In genomic region chr16:55321542-55322514, GRCm38 (mm10) we compare ENCODE assay signal across 10 mouse cellular contexts. TPM values are rescaled to one million over a fixed set of nuclear protein-coding genes. Genes with fewer than 3 reads are reported as not detected.
DNase-seq lines count a peak whose midpoint lies in the region; ATAC-seq and TF ChIP-seq lines count a peak whose summit lies in the region.
"Had no signal": no experiment of that assay in that cellular context is flagged by ENCODE, and none has a peak within 500 bp of the region (broad histone marks: within the 10 kb centered on the region; RNA-seq: fewer than 3 reads in every experiment).

No protein-coding gene starts in this region.

- H3K4me1 ChIP-seq in embryonic facial prominence, embryonic 15.5 days, result no peaks in the 10 kb centered on the region

- TF ChIP-seq CTCF in brain, embryonic 14.5 days (IDR thresholded peaks at IDR 0.05; ENCODE audit: borderline replicate concordance, extremely low read depth, insufficient read depth, insufficient read length), result no peak

- no peak overlapping the region for H3K4me2 ChIP-seq in embryonic facial prominence, embryonic 15.5 days (replicated peaks)

- H3K4me3 ChIP-seq in embryonic facial prominence, embryonic 15.5 days (replicated peaks), result no peak overlapping the region

- no peaks in the 10 kb centered on the region for H3K27me3 ChIP-seq in embryonic facial prominence, embryonic 15.5 days
- H3K27me3 ChIP-seq: Patski had no signal

- no peak overlapping the region for H3K9ac ChIP-seq in embryonic facial prominence, embryonic 15.5 days

- no peak overlapping the region for H3K27ac ChIP-seq in embryonic facial prominence, embryonic 15.5 days (replicated peaks)

- no peaks in the 10 kb centered on the region for H3K36me3 ChIP-seq in embryonic facial prominence, embryonic 15.5 days

- DNase-seq in brain, embryonic 14.5 days (ENCODE audit: low read depth), result peak; percentile 94
- peak; percentile 88 to 96 for DNase-seq in layer of hippocampus, adult 18-20 months (ENCODE audit: low spot score in 2 of 2)
- DNase-seq in lung, postnatal 36 days, result peak; percentile 24
- DNase-seq in right cerebral cortex, postnatal 36 days (ENCODE audit: low spot score in 2 of 2), result peak; percentile 78 to 88
- DNase-seq in kidney, adult 8-10 months, result no peak
- DNase-seq in ovary, adult 18-20 months (ENCODE audit: low spot score), result no peak

- no peaks in the 10 kb centered on the region for H3K9me3 ChIP-seq in embryonic facial prominence, embryonic 15.5 days (replicated peaks)

- WGBS in embryonic facial prominence, embryonic 15.5 days, result 60% methylated on average over 8 of the region's 8 CpGs

- no peak for TF ChIP-seq POLR2A in brain, embryonic 14.5 days (IDR thresholded peaks at IDR 0.05; ENCODE audit: borderline replicate concordance, extremely low read depth, insufficient read depth, insufficient read length, poor library complexity, severe bottlenecking)

- ATAC-seq in embryonic facial prominence, embryonic 15.5 days (ENCODE audit: insufficient number of reproducible peaks, low FRiP score, low TSS enrichment, low read depth), result 0 out of 2 replicates have a peak, but pooled peaks have one; percentile 54
- ATAC-seq in erythroid progenitor cell, adult 5-6 weeks (replicated peaks; ENCODE audit: low FRiP score, poor library complexity, severe bottlenecking), result no peak
- ATAC-seq: Patski had no signal

RNA-seq across cellular contexts. Expression of gene Zpld1, which starts 24.0 kb away (rescaled TPM):
- polyA plus RNA-seq in brain, embryonic 14.5 days (2012; rRNA removed), result 0.14 and 0.18 TPM in 2 replicates
- 0.25 and 0.37 TPM in 2 replicates for polyA plus RNA-seq in embryonic facial prominence, embryonic 15.5 days (2015; fragmentation: Nextera tagmentation; extraction: Ambion mirVana)
- under 1 TPM; 0.45 to 0.68 TPM for total RNA-seq in layer of hippocampus, adult 18-20 months (2021)
- total RNA-seq in erythroid progenitor cell, adult 5-6 weeks (2015; ENCODE audit: low replicate concordance), result not detected in 2 replicates
- not detected in 2 replicates for total RNA-seq in erythroid progenitor cell, adult 5-6 weeks (2017; ENCODE audit: low replicate concordance)
- total RNA-seq: neutrophil, adult 5-6 weeks had no signal

Comparison
In these comparisons a context has a peak if more than half of its experiments do, and no peak if none do; other contexts are left out.
1. DNase-seq: peak in brain, embryonic 14.5 days (single experiment), layer of hippocampus, adult 18-20 months (2 of 2), lung, postnatal 36 days (single experiment) and right cerebral cortex, postnatal 36 days (2 of 2); none in kidney, adult 8-10 months (0 of 2) and ovary, adult 18-20 months (single experiment).